Comparison of ENCODE assay signal across 25 mouse cellular contexts in the genomic region with DNA sequence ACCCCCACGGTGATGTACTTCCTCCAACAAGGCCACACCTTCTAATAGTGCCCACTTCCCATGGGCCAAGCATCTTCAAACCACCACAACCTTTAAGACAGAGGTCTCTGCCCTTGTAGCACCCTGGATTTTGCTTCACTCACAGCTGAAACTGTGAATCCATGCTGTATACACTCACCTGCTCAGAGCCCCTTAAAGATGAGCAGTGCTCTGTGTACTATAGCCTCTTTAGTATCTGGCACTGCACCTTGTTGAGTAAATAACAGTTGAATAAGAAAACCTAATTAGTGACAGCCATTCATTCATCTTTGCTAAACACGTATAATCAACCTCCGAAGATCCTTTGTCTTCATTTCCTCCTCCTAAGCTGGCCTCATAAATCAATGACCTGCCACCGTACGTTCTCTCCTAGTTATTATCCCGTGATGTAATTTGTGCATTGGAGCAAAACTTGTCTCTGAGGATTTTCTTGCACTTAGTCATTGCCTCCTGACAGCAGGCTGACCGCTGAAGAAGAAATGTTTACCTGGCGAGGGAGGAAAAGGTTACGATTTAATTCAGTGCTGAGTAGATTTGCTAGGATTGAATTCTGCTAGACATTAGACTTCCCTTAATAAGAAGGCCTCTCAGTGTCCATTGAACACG.
DNase-seq lines count a peak whose midpoint lies in the region; ATAC-seq lines count a peak whose summit lies in the region.
"Had no signal": no experiment of that assay in that cellular context is flagged by ENCODE, and none has a peak within 500 bp of the region (broad histone marks: within the 10 kb centered on the region; RNA-seq: fewer than 3 reads in every experiment).

No protein-coding gene starts in this region.

- H3K4me2 ChIP-seq in intestine, embryonic 14.5 days (ENCODE audit: low read length): no peak overlapping the region
- no peak overlapping the region for H3K4me2 ChIP-seq in intestine, embryonic 16.5 days (ENCODE audit: low read depth, low read length)
- no peak overlapping the region for H3K4me2 ChIP-seq in hindbrain, embryonic 14.5 days (replicated peaks)
- no peak overlapping the region for H3K4me2 ChIP-seq in forebrain, embryonic 12.5 days
- H3K4me2 ChIP-seq: embryonic facial prominence, embryonic 15.5 days; forebrain, embryonic 13.5 days; liver, embryonic 15.5 days; lung, embryonic 14.5 days; stomach, embryonic 15.5 days had no signal

- no peak overlapping the region for H3K9ac ChIP-seq in intestine, embryonic 14.5 days (ENCODE audit: low read length)
- H3K9ac ChIP-seq in intestine, embryonic 16.5 days (ENCODE audit: low read depth, low read length): no peak overlapping the region
- no peak overlapping the region for H3K9ac ChIP-seq in hindbrain, embryonic 14.5 days
- H3K9ac ChIP-seq in forebrain, embryonic 12.5 days: no peak overlapping the region
- H3K9ac ChIP-seq: embryonic facial prominence, embryonic 15.5 days; forebrain, embryonic 13.5 days; liver, embryonic 15.5 days; lung, embryonic 14.5 days; stomach, embryonic 15.5 days had no signal

- 0 out of 2 replicates have a peak, but pooled peaks have one; percentile 32 for ATAC-seq in intestine, embryonic 14.5 days (replicated peaks; ENCODE audit: low FRiP score, low TSS enrichment, low read depth)
- ATAC-seq in intestine, embryonic 16.5 days: no peak
- no peak; the same call in 1 of the 2 replicates for ATAC-seq in hindbrain, embryonic 14.5 days (ENCODE audit: low FRiP score)
- ATAC-seq in forebrain, embryonic 12.5 days (ENCODE audit: low FRiP score): no peak
- ATAC-seq: forebrain, embryonic 13.5 days had no signal

- no peak overlapping the region for H3K4me3 ChIP-seq in intestine, embryonic 14.5 days (ENCODE audit: low read depth, low read length)
- no peak overlapping the region for H3K4me3 ChIP-seq in intestine, embryonic 16.5 days (ENCODE audit: low read length)
- no peak overlapping the region for H3K4me3 ChIP-seq in hindbrain, embryonic 14.5 days (replicated peaks; ENCODE audit: low read length)
- H3K4me3 ChIP-seq in forebrain, embryonic 12.5 days (replicated peaks): no peak overlapping the region
- H3K4me3 ChIP-seq: embryonic facial prominence, embryonic 10.5 days; embryonic facial prominence, embryonic 15.5 days; forebrain, embryonic 13.5 days; liver, embryonic 15.5 days; midbrain, embryonic 10.5 days; stomach, embryonic 15.5 days had no signal

- H3K9me3 ChIP-seq in intestine, embryonic 14.5 days (ENCODE audit: control insufficient read depth, low read length): no peaks in the 10 kb centered on the region
- H3K9me3 ChIP-seq in intestine, embryonic 16.5 days (ENCODE audit: control insufficient read depth, low read length): no peaks in the 10 kb centered on the region
- H3K9me3 ChIP-seq in hindbrain, embryonic 14.5 days (ENCODE audit: control insufficient read depth, low read length): no peaks in the 10 kb centered on the region
- no peaks in the 10 kb centered on the region for H3K9me3 ChIP-seq in forebrain, embryonic 12.5 days
- H3K9me3 ChIP-seq: embryonic facial prominence, embryonic 10.5 days; embryonic facial prominence, embryonic 15.5 days; forebrain, embryonic 13.5 days; liver, embryonic 15.5 days; midbrain, embryonic 10.5 days; stomach, embryonic 15.5 days had no signal

- no peak for DNase-seq in intestine, embryonic 14.5 days (ENCODE audit: low spot score)
- peak; percentile 17 for DNase-seq in urinary bladder, postnatal 14 days (ENCODE audit: low spot score)
- DNase-seq in urinary bladder, postnatal 36 days (ENCODE audit: low spot score in 2 of 2): no peak
- DNase-seq in hindbrain, embryonic 14.5 days (ENCODE audit: low spot score): peak; percentile 33
- peak; percentile 35 for DNase-seq in retina, postnatal 1 day
- no peak for DNase-seq in gastrocnemius, postnatal 14 days
- DNase-seq: adrenal gland, postnatal 25 days; cerebellum, adult 2 months; cerebellum, postnatal 25 days; heart, postnatal 14 days; kidney, adult 11 months; kidney, postnatal 14 days; liver; lung, embryonic 14.5 days; lung, postnatal 14 days; right cerebral cortex, postnatal 14 days; thymus, postnatal 14 days had no signal

- WGBS in intestine, embryonic 14.5 days: 49% methylated on average over 10 of the region's 10 CpGs
- 51% methylated on average over 10 of the region's 10 CpGs for WGBS in intestine, embryonic 16.5 days
- 44% methylated on average over 10 of the region's 10 CpGs for WGBS in hindbrain, embryonic 14.5 days
- 64% methylated on average over 10 of the region's 10 CpGs for WGBS in forebrain, embryonic 12.5 days

- no peaks in the 10 kb centered on the region for H3K27me3 ChIP-seq in intestine, embryonic 14.5 days (replicated peaks; ENCODE audit: control insufficient read depth, insufficient read depth, low read length)
- H3K27me3 ChIP-seq in intestine, embryonic 16.5 days (replicated peaks; ENCODE audit: control insufficient read depth, insufficient read depth, low read length): no peaks in the 10 kb centered on the region
- no peaks in the 10 kb centered on the region for H3K27me3 ChIP-seq in hindbrain, embryonic 14.5 days (ENCODE audit: control insufficient read depth, insufficient read depth, low read length)
- no peaks in the 10 kb centered on the region for H3K27me3 ChIP-seq in forebrain, embryonic 12.5 days
- H3K27me3 ChIP-seq: embryonic facial prominence, embryonic 15.5 days; forebrain, embryonic 13.5 days; liver, embryonic 15.5 days; stomach, embryonic 15.5 days had no signal

- no peaks in the 10 kb centered on the region for H3K4me1 ChIP-seq in intestine, embryonic 14.5 days (replicated peaks; ENCODE audit: control insufficient read depth, insufficient read depth, low read length)
- no peaks in the 10 kb centered on the region for H3K4me1 ChIP-seq in intestine, embryonic 16.5 days (ENCODE audit: control insufficient read depth, insufficient read depth, low read length)
- no peaks in the 10 kb centered on the region for H3K4me1 ChIP-seq in hindbrain, embryonic 14.5 days (replicated peaks; ENCODE audit: control insufficient read depth, insufficient read depth, low read length)
- no peaks in the 10 kb centered on the region for H3K4me1 ChIP-seq in forebrain, embryonic 12.5 days
- H3K4me1 ChIP-seq: embryonic facial prominence, embryonic 10.5 days; embryonic facial prominence, embryonic 15.5 days; forebrain, embryonic 13.5 days; liver, embryonic 15.5 days; midbrain, embryonic 10.5 days; stomach, embryonic 15.5 days had no signal

- no peaks in the 10 kb centered on the region for H3K36me3 ChIP-seq in intestine, embryonic 14.5 days (ENCODE audit: control insufficient read depth, insufficient read depth, low read length)
- no peaks in the 10 kb centered on the region for H3K36me3 ChIP-seq in intestine, embryonic 16.5 days (ENCODE audit: control insufficient read depth, insufficient read depth, low read length)
- H3K36me3 ChIP-seq in hindbrain, embryonic 14.5 days (replicated peaks; ENCODE audit: control insufficient read depth, insufficient read depth): no peaks in the 10 kb centered on the region
- H3K36me3 ChIP-seq in forebrain, embryonic 12.5 days (replicated peaks): no peaks in the 10 kb centered on the region
- H3K36me3 ChIP-seq: embryonic facial prominence, embryonic 10.5 days; embryonic facial prominence, embryonic 15.5 days; liver, embryonic 15.5 days; midbrain, embryonic 10.5 days; stomach, embryonic 15.5 days had no signal

- no peak overlapping the region for H3K27ac ChIP-seq in intestine, embryonic 14.5 days (ENCODE audit: low read depth)
- H3K27ac ChIP-seq in intestine, embryonic 16.5 days (ENCODE audit: low read length): no peak overlapping the region
- no peak overlapping the region for H3K27ac ChIP-seq in hindbrain, embryonic 14.5 days
- H3K27ac ChIP-seq in forebrain, embryonic 12.5 days: no peak overlapping the region
- H3K27ac ChIP-seq: embryonic facial prominence, embryonic 10.5 days; embryonic facial prominence, embryonic 15.5 days; forebrain, embryonic 13.5 days; liver, embryonic 15.5 days; midbrain, embryonic 10.5 days; stomach, embryonic 15.5 days had no signal

- intact Hi-C loops in gastrocnemius, postnatal 14 days (cut with DNase I; ENCODE audit: low total_unique reads): no loop called here

Comparison
In these comparisons a context has a peak if more than half of its experiments do, and no peak if none do; other contexts are left out.
1. DNase-seq: peak in urinary bladder, postnatal 14 days (single experiment), hindbrain, embryonic 14.5 days (single experiment) and retina, postnatal 1 day (single experiment); none in intestine, embryonic 14.5 days (single experiment), urinary bladder, postnatal 36 days (0 of 2) and gastrocnemius, postnatal 14 days (single experiment).